Comparison of ENCODE assay signal across 8 mouse cellular contexts in genomic region chr19:30664269-30664668, GRCm38 (mm10).
A peak's percentile ranks its signal among the peaks of the same experiment; 100 is the strongest.
DNase-seq lines count a peak whose midpoint lies in the region; ATAC-seq and TF ChIP-seq lines count a peak whose summit lies in the region.
"Had no signal": no experiment of that assay in that cellular context is flagged by ENCODE, and none has a peak within 500 bp of the region (broad histone marks: within the 10 kb centered on the region; RNA-seq: fewer than 3 reads in every experiment).

No protein-coding gene starts in this region.

- TF ChIP-seq CTCF in bone marrow, adult 2 months (IDR thresholded peaks at IDR 0.05; ENCODE audit: control insufficient read depth, insufficient read depth, low read length) = peak; percentile 44; the same call in 1 of the 2 replicates

- TF ChIP-seq POLR2A in bone marrow, adult 2 months (IDR thresholded peaks at IDR 0.05; ENCODE audit: borderline replicate concordance, control insufficient read depth, low read depth, low read length) = no peak

- H3K27ac ChIP-seq in bone marrow, adult 2 months (ENCODE audit: control insufficient read depth, insufficient read depth, low read depth, low read length, poor library complexity) = no peak overlapping the region
- H3K27ac ChIP-seq in forebrain, embryonic 12.5 days = no peak overlapping the region
- H3K27ac ChIP-seq: liver, embryonic 15.5 days had no signal

- no peak overlapping the region for H3K4me3 ChIP-seq in bone marrow, adult 2 months (replicated peaks; ENCODE audit: control insufficient read depth, low read depth, low read length)
- H3K4me3 ChIP-seq in forebrain, embryonic 12.5 days (replicated peaks) = no peak overlapping the region
- H3K4me3 ChIP-seq: liver, embryonic 15.5 days had no signal

- WGBS in bone marrow, adult 2 months = 10% methylated on average over 8 of the region's 8 CpGs
- WGBS in forebrain, embryonic 12.5 days = 10% methylated on average over 8 of the region's 8 CpGs

- no peaks in the 10 kb centered on the region for H3K27me3 ChIP-seq in forebrain, embryonic 12.5 days
- H3K27me3 ChIP-seq: liver, embryonic 15.5 days had no signal

- no peaks in the 10 kb centered on the region for H3K36me3 ChIP-seq in forebrain, embryonic 12.5 days (replicated peaks)
- H3K36me3 ChIP-seq: liver, embryonic 15.5 days had no signal

- DNase-seq in MN1 (ENCODE audit: low spot score) = peak; percentile 76
- DNase-seq in layer of hippocampus, postnatal 10 days (ENCODE audit: low spot score in 2 of 2) = peak; percentile 72 to 80
- DNase-seq in right cerebral cortex, postnatal 25 days = peak; percentile 67

- H3K9ac ChIP-seq in forebrain, embryonic 12.5 days = no peak overlapping the region
- H3K9ac ChIP-seq: liver, embryonic 15.5 days had no signal

- no peaks in the 10 kb centered on the region for H3K4me1 ChIP-seq in bone marrow, adult 2 months (ENCODE audit: control insufficient read depth, insufficient read depth, low read length)
- H3K4me1 ChIP-seq in forebrain, embryonic 12.5 days = no peaks in the 10 kb centered on the region
- H3K4me1 ChIP-seq: liver, embryonic 15.5 days had no signal

- ATAC-seq in forebrain, embryonic 12.5 days (ENCODE audit: low FRiP score) = peak; percentile 58; the same call in 1 of the 2 replicates
- peak; percentile 73 to 74; a peak in 2 of 4 replicates for ATAC-seq in hematopoietic stem cell, adult 5-6 weeks (replicated peaks in 1 of 2; ENCODE audit: insufficient read depth in 1 of 2, low FRiP score in 2 of 2, low TSS enrichment in 1 of 2, low read depth in 1 of 2, poor library complexity in 2 of 2, severe bottlenecking in 2 of 2)
- peak; percentile 49; the same call in 1 of the 2 replicates for ATAC-seq in megakaryocyte, adult 5-6 weeks (ENCODE audit: poor library complexity, severe bottlenecking)

- H3K4me2 ChIP-seq in forebrain, embryonic 12.5 days = no peak overlapping the region
- H3K4me2 ChIP-seq: liver, embryonic 15.5 days had no signal

- no peaks in the 10 kb centered on the region for H3K9me3 ChIP-seq in forebrain, embryonic 12.5 days
- H3K9me3 ChIP-seq: liver, embryonic 15.5 days had no signal
